Mouse (Mus musculus): Measurements from ENCODE around the gene Prkx. TPM values are rescaled to one million over a fixed set of nuclear protein-coding genes. Genes with fewer than 3 reads are reported as not detected.

Gene Prkx
- total and polyA plus RNA-seq, 3 experiments, result 6.9 to 16.8 (median 14.4) TPM

GRCm38 (mm10) chrX:77799554-77799953, 3.5 kb upstream of the Prkx start:
- Histone ChIP-seq H3K27ac (no peak overlapping the region), H3K79me2 (replicated peaks; ENCODE audit: control insufficient read depth, insufficient read depth, low read length) (no peaks in the 10 kb centered on the region), H3K36me3 (ENCODE audit: control insufficient read depth, insufficient read depth, low read length) (no peaks in the 10 kb centered on the region), H3K9ac (ENCODE audit: low read depth, low read length) (no peak overlapping the region), H3K4me3 (no peak overlapping the region), H3K27me3 (ENCODE audit: control insufficient read depth, insufficient read depth, low read length) (no peaks in the 10 kb centered on the region), H3K4me1 (ENCODE audit: control insufficient read depth, insufficient read depth, low read length) (no peaks in the 10 kb centered on the region)
- no peak for TF ChIP-seq POLR2A (IDR thresholded peaks at IDR 0.05; ENCODE audit: insufficient read depth, low read depth, low read length)
- no peak for TF ChIP-seq EP300 (IDR thresholded peaks at IDR 0.05; ENCODE audit: insufficient read depth, low read depth, low read length)
- 74% methylated on average over 3 of the region's 3 CpGs for WGBS
- intact Hi-C loops (cut with DNase I), result loop anchor here (10.0 kb wide), 2 partner anchors 145 to 365 kb away; no protein-coding TSS in a partner anchor
- no peak for DNase-seq

- Histone ChIP-seq H3K27ac (no peak overlapping the region), H3K27me3 (ENCODE audit: control insufficient read depth, insufficient read depth, low read length) (no peaks in the 10 kb centered on the region), H3K36me3 (ENCODE audit: control insufficient read depth, insufficient read depth, low read length) (no peaks in the 10 kb centered on the region), H3K9ac (ENCODE audit: low read depth, low read length) (no peak overlapping the region), H3K4me3 (no peak overlapping the region), H3K79me2 (replicated peaks; ENCODE audit: control insufficient read depth, insufficient read depth, low read length) (no peaks in the 10 kb centered on the region), H3K4me1 (ENCODE audit: control insufficient read depth, insufficient read depth, low read length) (no peaks in the 10 kb centered on the region; the same call in 1 of the 2 replicates)
- intact Hi-C loops (cut with DNase I), result loop anchor here (2.0 to 10.0 kb wide), 3 partner anchors 13 to 363 kb away; no protein-coding TSS in a partner anchor
- no peak for TF ChIP-seq POLR2A (IDR thresholded peaks at IDR 0.05; ENCODE audit: insufficient read depth, low read depth, low read length)
- no peak for DNase-seq
These were observed 1.7 kb upstream of the Prkx start for GRCm38 (mm10) chrX:77797801-77798200.

- intact Hi-C loops (cut with DNase I), result loop anchor here (2.0 to 10.0 kb wide), 3 partner anchors 14 to 362 kb away; no protein-coding TSS in a partner anchor
- no peak for DNase-seq
- WGBS, result 62% methylated on average over 1 of the region's 1 CpGs
- Histone ChIP-seq H3K9ac (ENCODE audit: low read depth, low read length) (no peak overlapping the region), H3K36me3 (ENCODE audit: control insufficient read depth, insufficient read depth, low read length) (no peaks in the 10 kb centered on the region), H3K27ac (peak overlapping the region; percentile 89; the same call in 1 of the 2 replicates), H3K4me3 (no peak overlapping the region; the same call in 1 of the 2 replicates), H3K27me3 (ENCODE audit: control insufficient read depth, insufficient read depth, low read length) (no peaks in the 10 kb centered on the region), H3K79me2 (replicated peaks; ENCODE audit: control insufficient read depth, insufficient read depth, low read length) (no peaks in the 10 kb centered on the region; the same call in 1 of the 2 replicates), H3K4me1 (ENCODE audit: control insufficient read depth, insufficient read depth, low read length) (no peaks in the 10 kb centered on the region; the same call in 1 of the 2 replicates)
- no peak for TF ChIP-seq EP300 (IDR thresholded peaks at IDR 0.05; ENCODE audit: insufficient read depth, low read depth, low read length)
- TF ChIP-seq CTCF (IDR thresholded peaks at IDR 0.05), result 0 out of 2 replicates have a peak, but pooled peaks have one; percentile 11
These were observed 838 bp upstream of the Prkx start for GRCm38 (mm10) chrX:77796916-77797315.

GRCm38 (mm10) chrX:77795858-77796174, 262 bp downstream of the Prkx start:
- no peaks in the 10 kb centered on the region; the same call in 1 of the 2 replicates for H3K4me1 ChIP-seq (ENCODE audit: control insufficient read depth, insufficient read depth, low read length)
- 16% methylated on average over 29 of the region's 30 CpGs for WGBS
- no peaks in the 10 kb centered on the region for H3K36me3 ChIP-seq (ENCODE audit: control insufficient read depth, insufficient read depth, low read length)
- DNase-seq, result peak; percentile 92
- H3K27me3 ChIP-seq (ENCODE audit: control insufficient read depth, insufficient read depth, low read length), result no peaks in the 10 kb centered on the region
- peak overlapping the region; percentile 73 for H3K27ac ChIP-seq
- no peaks in the 10 kb centered on the region; the same call in 1 of the 2 replicates for H3K79me2 ChIP-seq (replicated peaks; ENCODE audit: control insufficient read depth, insufficient read depth, low read length)
- intact Hi-C loops (cut with DNase I), result loop anchor here (2.0 to 10.0 kb wide), 3 partner anchors 15 to 361 kb away; no protein-coding TSS in a partner anchor
- peak overlapping the region; percentile 85 for H3K9ac ChIP-seq (ENCODE audit: low read depth, low read length)
- H3K4me3 ChIP-seq, result peak overlapping the region; percentile 78
- TF ChIP-seq POLR2A (IDR thresholded peaks at IDR 0.05; ENCODE audit: insufficient read depth, low read depth, low read length) (peak; percentile 38; the same call in 1 of the 2 replicates), EP300 (IDR thresholded peaks at IDR 0.05; ENCODE audit: insufficient read depth, low read depth, low read length) (no peak)

- intact Hi-C loops (cut with DNase I), result loop anchor here (10.0 kb wide), 2 partner anchors 140 to 360 kb away; no protein-coding TSS in a partner anchor
- no peak for DNase-seq
- WGBS, result 18% methylated on average over 61 of the region's 61 CpGs
These were observed 868 bp downstream of the Prkx start for GRCm38 (mm10) chrX:77794962-77795857.

GRCm38 (mm10) chrX:77788675-77789074, 7.4 kb downstream of the Prkx start:
- intact Hi-C loops (cut with DNase I), result no loop called here
- H3K36me3 ChIP-seq (ENCODE audit: control insufficient read depth, insufficient read depth, low read length), result peaks cover 2% of the 10 kb centered on the region; the same call in 1 of the 2 replicates
- H3K27me3 ChIP-seq (ENCODE audit: control insufficient read depth, insufficient read depth, low read length), result no peaks in the 10 kb centered on the region
- DNase-seq, result no peak
- H3K4me3 ChIP-seq, result no peak overlapping the region
- H3K27ac ChIP-seq, result no peak overlapping the region
- H3K9ac ChIP-seq (ENCODE audit: low read depth, low read length), result no peak overlapping the region
- H3K4me1 ChIP-seq (ENCODE audit: control insufficient read depth, insufficient read depth, low read length), result no peaks in the 10 kb centered on the region; the same call in 1 of the 2 replicates
- WGBS, result 71% methylated on average over 3 of the region's 3 CpGs
- TF ChIP-seq EP300 (IDR thresholded peaks at IDR 0.05; ENCODE audit: insufficient read depth, low read depth, low read length), result no peak
- no peak for TF ChIP-seq CTCF (IDR thresholded peaks at IDR 0.05)
- no peak for TF ChIP-seq POLR2A (IDR thresholded peaks at IDR 0.05; ENCODE audit: insufficient read depth, low read depth, low read length)
- H3K79me2 ChIP-seq (replicated peaks; ENCODE audit: control insufficient read depth, insufficient read depth, low read length), result no peaks in the 10 kb centered on the region; the same call in 1 of the 2 replicates

More at GRCm38 (mm10) chrX:77794962-77795857, 868 bp downstream of the Prkx start:
- H3K27ac ChIP-seq, result peak overlapping the region; percentile 73
- peak overlapping the region; percentile 85 for H3K9ac ChIP-seq (ENCODE audit: low read depth, low read length)
- H3K4me1 ChIP-seq (ENCODE audit: control insufficient read depth, insufficient read depth, low read length), result no peaks in the 10 kb centered on the region; the same call in 1 of the 2 replicates
- no peaks in the 10 kb centered on the region for H3K27me3 ChIP-seq (ENCODE audit: control insufficient read depth, insufficient read depth, low read length)
- TF ChIP-seq POLR2A (IDR thresholded peaks at IDR 0.05; ENCODE audit: insufficient read depth, low read depth, low read length) (no peak), EP300 (IDR thresholded peaks at IDR 0.05; ENCODE audit: insufficient read depth, low read depth, low read length) (no peak), CTCF (IDR thresholded peaks at IDR 0.05) (no peak)
- no peaks in the 10 kb centered on the region for H3K36me3 ChIP-seq (ENCODE audit: control insufficient read depth, insufficient read depth, low read length)
- no peaks in the 10 kb centered on the region; the same call in 1 of the 2 replicates for H3K79me2 ChIP-seq (replicated peaks; ENCODE audit: control insufficient read depth, insufficient read depth, low read length)
- H3K4me3 ChIP-seq, result peak overlapping the region; percentile 78
